Mouse (Mus musculus) cerebellum, adult 2 months (tissue): ENCODE measurements around the gene Gm47996.

Experiments used
- CTCF ChIP-seq: fragments of 200-500 bp; IDR thresholded peaks from 2 replicates; pipeline ENCODE4 v1.5.1; 2011; ENCODE audit warnings: low read depth, mild to moderate bottlenecking, control low read depth, low read length, moderate library complexity, borderline replicate concordance; ENCODE audit not compliant: insufficient read depth
- POLR2A ChIP-seq: fragments of 200-500 bp; IDR thresholded peaks from 2 replicates; pipeline ENCODE4 v1.6.1; 2011; ENCODE audit warnings: low read length, control low read depth, borderline replicate concordance; ENCODE audit not compliant: insufficient read depth

DNA sequence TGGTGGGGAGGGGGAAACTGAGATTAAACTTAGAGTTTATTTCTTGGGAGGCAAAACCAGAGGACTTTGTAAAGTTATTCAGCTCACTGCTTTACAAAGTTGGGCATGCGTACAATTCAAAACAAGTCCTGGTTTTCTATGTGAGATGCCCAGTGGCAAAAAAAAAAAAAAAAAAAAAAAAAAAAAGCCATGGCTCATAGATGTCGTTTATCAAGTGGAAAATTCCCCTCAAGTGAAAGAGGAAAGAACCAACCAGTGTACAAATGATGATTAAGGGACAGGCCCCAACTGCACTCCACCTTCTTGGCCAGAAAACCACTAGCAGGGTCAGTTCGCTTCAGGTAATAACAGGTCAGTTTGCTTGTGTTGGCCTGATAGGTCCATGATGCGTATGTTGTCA is 21.5 kb upstream of the Gm47996 start:
- TF ChIP-seq POLR2A (no peak), CTCF (no peak)
